Mouse (Mus musculus) megakaryocyte, adult 5-6 weeks (primary cell): Measurements from ENCODE around the gene Lmbr1. TPM values are rescaled to one million over a fixed set of nuclear protein-coding genes. Genes with fewer than 3 reads are reported as not detected.

Experiments
- total RNA-seq, 2 experiments: library from RNA; stranded (forward) in 1 of 2; stranded (reverse) in 1 of 2; fragments of 153-499, 151-499 nt in 1 of 2; fragments of 221-1000, 200-1000 nt in 1 of 2; gene quantifications; 2 replicates each; pipeline versions ENCODE4 v1.2.3 to v1.2.4; 2015 to 2017

Lmbr1 gene
- total RNA-seq, 2 experiments from 2014 or later = 0.33 to 2.0 TPM

Other genes starting within 250 kb of the Lmbr1 start
- not detected in 2 replicates for gene Rnf32, start 182.4 kb downstream of the Lmbr1 start, total RNA-seq (2015)
- gene Rnf32, start 182.4 kb downstream of the Lmbr1 start, total RNA-seq (2017) = not detected in 2 replicates
- 6.8 and 18.6 TPM in 2 replicates for gene Nom1, start 56.3 kb upstream of the Lmbr1 start, total RNA-seq (2015)
- gene Nom1, start 56.3 kb upstream of the Lmbr1 start, total RNA-seq (2017) = 7.0 and 7.8 TPM in 2 replicates
- gene Mnx1, start 100.1 kb upstream of the Lmbr1 start, total RNA-seq (2015) = not detected in 2 replicates
- gene Mnx1, start 100.1 kb upstream of the Lmbr1 start, total RNA-seq (2017) = not detected in 2 replicates
- 21.1 and 27.0 TPM in 2 replicates for gene Ube3c, start 190.9 kb upstream of the Lmbr1 start, total RNA-seq (2015)
- gene Ube3c, start 190.9 kb upstream of the Lmbr1 start, total RNA-seq (2017) = 22.1 and 26.3 TPM in 2 replicates